Mouse (Mus musculus): ENCODE measurements around the gene Psma7.

GRCm38 (mm10) chr2:180041577-180042255, 517 bp downstream of the Psma7 start:
- TF ChIP-seq POLR2AphosphoS2 (IDR thresholded peaks at IDR 0.05; ENCODE audit: insufficient read length, low read depth) (no peak), POLR2A (IDR thresholded peaks at IDR 0.05; ENCODE audit: insufficient read length, low read depth) (peak; percentile 23), E2F4 (IDR thresholded peaks at IDR 0.05; ENCODE audit: insufficient read depth) (no peak), MYOD1 (IDR thresholded peaks at IDR 0.05; ENCODE audit: control insufficient read depth in 1 of 3, insufficient read length in 2 of 3, low read depth in 2 of 3) (peak in 1 of 3 experiments; percentile 26), SRF (IDR thresholded peaks at IDR 0.05; ENCODE audit: control insufficient read depth, insufficient read length, low read depth) (no peak), TCF12 (IDR thresholded peaks at IDR 0.05; ENCODE audit: insufficient read depth, poor library complexity, severe bottlenecking) (no peak), MAX (IDR thresholded peaks at IDR 0.05; ENCODE audit: low read depth) (no peak)
